Mouse (Mus musculus): ENCODE data around the gene Mog.

DNA sequence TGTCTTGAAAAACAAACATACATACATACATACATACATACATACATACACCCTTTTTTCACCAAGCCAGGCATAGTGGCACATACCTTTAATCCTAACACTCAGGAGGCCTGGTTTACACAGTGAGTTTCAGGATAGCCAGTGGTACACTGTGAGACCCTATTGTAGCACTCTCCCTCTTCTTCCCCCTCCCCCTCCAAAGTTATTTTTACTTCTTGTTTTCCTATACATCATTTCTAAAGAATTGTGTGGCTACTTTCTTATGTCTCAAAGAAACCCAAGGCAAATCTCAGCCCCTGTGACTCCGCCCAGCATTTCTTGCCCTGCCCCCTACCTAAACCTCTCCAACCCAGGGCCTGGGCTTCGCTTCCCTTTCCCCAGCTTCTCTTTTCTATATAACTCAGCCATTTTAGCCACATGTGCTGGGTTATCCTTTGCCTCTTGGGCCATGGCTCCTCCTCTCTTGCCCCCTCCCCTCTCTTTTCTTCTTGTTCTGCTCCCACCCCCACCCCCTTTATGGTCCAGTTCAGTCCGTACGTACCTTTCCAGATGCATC lies 29.4 kb downstream of the Mog start:
- TF ChIP-seq GATA1 (IDR thresholded peaks at IDR 0.05; ENCODE audit: borderline replicate concordance, low read length): no peak
- TF ChIP-seq FLI1 (IDR thresholded peaks at IDR 0.05; ENCODE audit: low read length): no peak
